Mouse (Mus musculus) intestine, postnatal 0 days (tissue): ENCODE measurements around the gene Olfr1226. TPM values are rescaled to one million over a fixed set of nuclear protein-coding genes. Genes with fewer than 3 reads are reported as not detected.
"Not testable (repeated sequence)": the region's sequence is repeated elsewhere in the genome, so short reads cannot be mapped to it uniquely, and the experiment has no call there.

Experiments used
- ATAC-seq: fragments of 200-750 bp; cut with Nextera tagmentation; 2 replicates; pipeline ENCODE4 v1.8.0; 2017; ENCODE audit warnings: mild to moderate bottlenecking, moderate TSS enrichment, moderate library complexity
- H3K27ac ChIP-seq: fragments of 300-500 bp; sonication (generic); 2 replicates; pipeline ENCODE4 v1.5.1; 2014; ENCODE audit warnings: mild to moderate bottlenecking, low read depth, low read length, moderate library complexity
- H3K27me3 ChIP-seq: fragments of 300-500 bp; sonication (generic); replicated peaks from 2 replicates; pipeline ENCODE4 v1.6.1; 2014; ENCODE audit warnings: low read length, mixed read lengths; ENCODE audit not compliant: control insufficient read depth, insufficient read depth
- H3K36me3 ChIP-seq: fragments of 300-500 bp; sonication (generic); 2 replicates; pipeline ENCODE4 v1.6.1; 2014; ENCODE audit warnings: mild to moderate bottlenecking, moderate library complexity; ENCODE audit not compliant: control insufficient read depth, insufficient read depth
- H3K4me1 ChIP-seq: fragments of 300-500 bp; sonication (generic); replicated peaks from 2 replicates; pipeline ENCODE4 v1.6.1; 2014; ENCODE audit warnings: antibody characterized with exemption, low read length, mixed read lengths; ENCODE audit not compliant: control insufficient read depth, insufficient read depth
- H3K4me2 ChIP-seq: fragments of 300-500 bp; sonication (generic); replicated peaks from 2 replicates; pipeline ENCODE4 v1.6.1; 2014; ENCODE audit warnings: low read depth, mild to moderate bottlenecking, moderate library complexity
- H3K4me3 ChIP-seq: fragments of 300-500 bp; sonication (generic); 2 replicates; pipeline ENCODE4 v1.5.1; 2014; ENCODE audit warnings: low read depth, low read length
- H3K9ac ChIP-seq: fragments of 300-500 bp; sonication (generic); 2 replicates; pipeline ENCODE4 v1.6.1; 2014; ENCODE audit warnings: mild to moderate bottlenecking, low read depth, low read length
- H3K9me3 ChIP-seq: fragments of 300-500 bp; sonication (generic); 2 replicates; pipeline ENCODE4 v1.6.1; 2016; ENCODE audit warnings: mixed run types; ENCODE audit not compliant: control insufficient read depth
- CTCF ChIP-seq: sonication (generic); IDR thresholded peaks from 2 replicates; pipeline ENCODE4 v1.5.1; 2016; ENCODE audit warnings: low read depth, mild to moderate bottlenecking, control low read depth, antibody characterized with exemption, moderate library complexity
- WGBS: fragments of 180-500 bp; shearing (Covaris S2); extraction: QIAGEN DNeasy Blood & Tissue Kit; methylation state at CpG from one replicate; pipeline ENCODE4 v1.1.7; 2014; 5-methylcytosine and 5-hydroxymethylcytosine counted together
- polyA plus RNA-seq: library from polyadenylated mRNA; unstranded; fragments of >200 nt; fragmentation: Nextera tagmentation; extraction: Ambion mirVana; gene quantifications from 2 replicates; pipeline ENCODE4 v1.2.1, GENCODE M21; 2015

Gene Olfr1226
- not detected in 2 replicates for polyA plus RNA-seq

DNA sequence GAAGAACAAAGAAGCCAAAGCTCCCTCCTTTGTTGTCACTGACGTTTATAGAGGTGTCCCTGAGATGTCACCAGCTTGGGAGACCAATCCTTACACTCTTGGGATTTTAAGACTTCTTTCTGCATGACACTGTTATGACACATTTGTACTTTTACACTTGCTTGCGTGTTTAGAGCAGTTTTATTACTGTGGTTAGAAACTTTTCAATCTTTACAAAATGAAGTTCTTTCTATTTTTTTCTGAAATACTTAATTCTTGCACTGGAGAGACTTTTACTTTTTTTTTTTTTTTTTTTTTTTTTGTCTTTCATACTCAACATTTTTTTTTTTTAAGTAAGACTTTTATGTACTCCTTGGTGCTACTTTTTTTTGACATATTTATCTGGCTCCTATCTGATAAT is at the start of gene Olfr1226:
Gene Olfr1226, minus strand, starts transcription at position 101 of the 400 bp plus-strand sequence.
- 70% methylated on average over 2 of the region's 2 CpGs for WGBS
- H3K27ac ChIP-seq = no peak within 1 kb of the TSS

DNA sequence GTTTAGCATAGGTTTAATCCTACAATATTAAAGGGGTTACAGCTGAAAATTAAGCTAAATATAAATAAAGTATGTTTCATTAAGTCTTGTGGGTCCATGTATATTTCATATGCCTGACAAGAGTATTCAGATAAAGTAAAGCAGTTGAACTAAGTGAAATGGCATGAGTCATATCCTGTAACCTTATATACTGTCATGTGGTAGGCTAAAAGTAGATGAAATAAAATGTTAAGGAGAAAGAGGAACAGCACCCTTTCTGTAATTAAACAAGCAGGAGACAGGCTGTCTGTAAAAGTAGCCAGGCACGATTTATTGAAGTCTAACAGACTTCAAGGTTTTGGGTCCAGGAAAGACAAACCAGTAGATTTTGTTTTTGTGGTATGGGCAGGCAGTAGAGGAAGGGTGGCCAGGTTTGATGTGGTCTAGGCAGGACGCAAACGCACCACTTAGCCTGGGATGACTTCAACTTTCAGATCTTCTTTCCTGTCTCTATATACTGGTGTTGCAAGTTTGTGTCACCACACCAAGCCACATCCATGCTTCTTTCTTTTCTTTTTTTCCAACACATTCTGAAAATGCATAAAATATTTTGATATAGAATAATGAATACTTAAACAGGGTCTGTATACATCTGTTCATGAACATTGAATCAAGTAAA is 3.4 kb downstream of the Olfr1226 start:
- Histone ChIP-seq H3K9me3 (no peaks in the 10 kb centered on the region), H3K9ac (no peak overlapping the region), H3K27me3 (no peaks in the 10 kb centered on the region), H3K4me1 (no peaks in the 10 kb centered on the region), H3K27ac (no peak overlapping the region), H3K4me2 (no peak overlapping the region), H3K36me3 (no peaks in the 10 kb centered on the region), H3K4me3 (no peak overlapping the region)
- 78% methylated on average over 3 of the region's 3 CpGs for WGBS
- TF ChIP-seq CTCF = no peak
- ATAC-seq = no peak

More for the DNA sequence above, at the start of gene Olfr1226:
- TF ChIP-seq CTCF = no peak
- H3K27me3 ChIP-seq = no peaks in the 10 kb centered on the region
- H3K9ac ChIP-seq = no peak within 1 kb of the TSS
- no peak within 1 kb of the TSS for H3K4me2 ChIP-seq
- no peaks in the 10 kb centered on the region for H3K9me3 ChIP-seq
- no peak within 1 kb of the TSS for H3K4me3 ChIP-seq
- no peaks in the 10 kb centered on the region for H3K36me3 ChIP-seq
- no peaks in the 10 kb centered on the region for H3K4me1 ChIP-seq
- no peak for ATAC-seq

DNA sequence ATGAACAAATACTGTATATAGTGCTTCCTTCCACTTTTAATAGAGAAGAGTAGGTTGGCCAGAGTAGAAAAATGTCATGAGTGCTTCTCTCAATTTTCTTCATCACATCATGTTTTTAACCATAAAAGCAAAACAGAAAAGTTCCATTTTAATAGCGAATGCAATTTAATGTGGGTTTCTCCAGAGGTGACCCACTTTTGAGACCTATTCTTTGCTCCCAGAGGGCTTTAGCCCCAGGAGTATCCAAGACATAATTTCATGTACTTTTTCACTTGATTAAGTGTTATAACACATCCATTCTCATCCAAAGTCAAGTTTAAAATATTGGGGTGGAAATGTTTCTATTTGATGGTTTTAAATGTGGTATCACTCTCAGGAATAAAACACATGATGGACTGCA is 25.3 kb downstream of the Olfr1226 start, which contains the start of gene Olfr1225:
Gene Olfr1225, minus strand, starts transcription at position 101 of the 400 bp plus-strand sequence.
- H3K4me2 ChIP-seq = no peak within 1 kb of the TSS
- 88% methylated on average over 1 of the region's 1 CpGs for WGBS
- H3K36me3 ChIP-seq = no peaks in the 10 kb centered on the region
- no peaks in the 10 kb centered on the region for H3K4me1 ChIP-seq
- no peak within 1 kb of the TSS for H3K4me3 ChIP-seq
- no peak within 1 kb of the TSS for H3K9ac ChIP-seq
- H3K9me3 ChIP-seq = no peaks in the 10 kb centered on the region
- H3K27ac ChIP-seq = no peak within 1 kb of the TSS
- no peaks in the 10 kb centered on the region for H3K27me3 ChIP-seq
- no peak for TF ChIP-seq CTCF
- ATAC-seq = no peak

DNA sequence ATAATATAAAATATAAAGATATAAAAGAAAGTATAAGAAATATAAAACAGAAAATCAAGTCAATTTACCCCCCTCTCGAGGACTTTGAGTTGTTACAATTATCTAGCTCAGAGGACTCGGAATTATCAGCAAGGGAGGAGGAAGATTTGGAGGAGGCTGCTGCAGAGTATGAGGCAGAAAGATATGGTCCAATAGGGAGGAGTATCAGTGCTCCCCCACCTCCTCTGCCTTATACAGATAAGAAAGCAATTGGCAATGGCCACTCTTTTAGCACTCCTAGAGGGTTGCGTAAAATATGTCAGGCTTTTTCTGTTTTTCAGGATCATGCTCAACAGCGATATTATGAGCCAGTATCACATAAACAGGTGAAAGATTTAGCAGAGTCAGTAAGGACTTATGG is 35.1 kb downstream of the Olfr1226 start:
- not testable (repeated sequence) for H3K27ac ChIP-seq, H3K9me3 ChIP-seq, H3K4me2 ChIP-seq, H3K36me3 ChIP-seq, ATAC-seq, H3K4me3 ChIP-seq, H3K9ac ChIP-seq, H3K27me3 ChIP-seq, H3K4me1 ChIP-seq
- 83% methylated on average over 4 of the region's 4 CpGs for WGBS

DNA sequence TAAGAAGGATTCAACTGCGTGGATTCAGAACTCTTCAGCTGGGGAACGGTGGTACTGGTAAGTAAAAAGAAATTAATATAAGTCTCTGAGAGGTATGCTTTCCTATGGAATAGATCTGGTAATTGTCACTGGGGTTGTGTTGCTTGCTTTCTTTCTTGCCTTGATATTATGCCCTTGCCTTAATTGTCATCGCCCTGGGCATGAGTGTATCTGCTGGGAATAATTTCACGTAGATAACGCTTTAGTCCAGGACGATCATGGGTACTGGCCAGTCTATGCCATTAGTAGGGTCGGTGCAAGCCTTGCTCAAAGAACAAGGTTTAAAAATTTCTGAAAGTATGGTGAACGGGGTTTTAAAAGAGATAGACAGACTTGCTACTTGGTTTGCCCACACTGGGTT is 35.9 kb downstream of the Olfr1226 start, which contains the start of gene Olfr1224-ps1:
Gene Olfr1224-ps1, minus strand, starts transcription at position 101 of the 400 bp plus-strand sequence.
- not testable (repeated sequence) for H3K4me2 ChIP-seq, H3K27ac ChIP-seq, H3K4me3 ChIP-seq, H3K4me1 ChIP-seq, ATAC-seq, H3K9me3 ChIP-seq, H3K27me3 ChIP-seq, H3K9ac ChIP-seq, H3K36me3 ChIP-seq
- WGBS = 94% methylated on average over 8 of the region's 8 CpGs

DNA sequence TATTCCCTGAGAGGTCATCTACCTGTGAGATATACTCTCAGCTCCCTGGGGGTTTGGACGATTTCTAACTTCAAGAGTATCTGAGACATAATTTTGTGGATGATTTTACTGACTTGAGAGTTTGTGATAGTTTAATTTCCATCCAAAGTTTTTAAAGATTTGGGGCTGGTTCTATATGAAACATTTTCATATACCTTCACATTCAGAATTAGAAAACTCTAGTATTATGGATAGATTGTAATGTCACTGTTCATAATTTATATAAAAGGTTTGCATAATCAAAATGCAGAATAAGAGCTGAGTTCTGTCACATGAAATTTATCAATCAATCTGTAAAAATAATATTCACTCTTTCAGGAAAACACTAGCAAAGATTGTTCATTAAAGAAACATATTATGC is 48.4 kb downstream of the Olfr1226 start, which contains the start of gene Olfr1223:
Gene Olfr1223, minus strand, starts transcription at position 101 of the 400 bp plus-strand sequence.
- ATAC-seq = no peak
- Histone ChIP-seq H3K36me3 (no peaks in the 10 kb centered on the region), H3K27me3 (no peaks in the 10 kb centered on the region), H3K4me1 (no peaks in the 10 kb centered on the region), H3K27ac (no peak within 1 kb of the TSS), H3K9ac (no peak within 1 kb of the TSS), H3K4me2 (no peak within 1 kb of the TSS), H3K4me3 (no peak within 1 kb of the TSS), H3K9me3 (no peaks in the 10 kb centered on the region)
- no peak for TF ChIP-seq CTCF
- 71% methylated on average over 1 of the region's 1 CpGs for WGBS

Other genes with a start within 250 kb of the Olfr1226 start
- gene Olfr1212, start 246.1 kb downstream of the Olfr1226 start, polyA plus RNA-seq = not detected in 2 replicates
- not detected in 2 replicates for gene Gm13762, start 219.8 kb downstream of the Olfr1226 start, polyA plus RNA-seq
- gene Olfr1214, start 207.4 kb downstream of the Olfr1226 start, polyA plus RNA-seq = not detected in 2 replicates
- gene Olfr1215, start 193.1 kb downstream of the Olfr1226 start, polyA plus RNA-seq = not detected in 2 replicates
- gene Olfr1216, start 181.7 kb downstream of the Olfr1226 start, polyA plus RNA-seq = not detected in 2 replicates
- gene Olfr1217, start 168.0 kb downstream of the Olfr1226 start, polyA plus RNA-seq = not detected in 2 replicates
- not detected in 2 replicates for gene Olfr1218, start 138.9 kb downstream of the Olfr1226 start, polyA plus RNA-seq
- not detected in 2 replicates for gene Olfr1219, start 116.5 kb downstream of the Olfr1226 start, polyA plus RNA-seq
- not detected in 2 replicates for gene Olfr1220, start 93.2 kb downstream of the Olfr1226 start, polyA plus RNA-seq
- gene Olfr1221, start 82.8 kb downstream of the Olfr1226 start, polyA plus RNA-seq = not detected in 2 replicates
- gene Olfr1222, start 67.0 kb downstream of the Olfr1226 start, polyA plus RNA-seq = not detected in 2 replicates
- gene Olfr1223, start 48.5 kb downstream of the Olfr1226 start, polyA plus RNA-seq = not detected in 2 replicates
- not detected in 2 replicates for gene Olfr1224-ps1, start 36.0 kb downstream of the Olfr1226 start, polyA plus RNA-seq
- not detected in 2 replicates for gene Olfr1225, start 25.4 kb downstream of the Olfr1226 start, polyA plus RNA-seq
- not detected in 2 replicates for gene Olfr1228, start 54.0 kb upstream of the Olfr1226 start, polyA plus RNA-seq
- not detected in 2 replicates for gene Olfr1229, start 88.0 kb upstream of the Olfr1226 start, polyA plus RNA-seq
- not detected in 2 replicates for gene Olfr1230, start 97.2 kb upstream of the Olfr1226 start, polyA plus RNA-seq
- not detected in 2 replicates for gene Olfr1231, start 107.0 kb upstream of the Olfr1226 start, polyA plus RNA-seq
- not detected in 2 replicates for gene Olfr1232, start 129.6 kb upstream of the Olfr1226 start, polyA plus RNA-seq
- gene Olfr1233, start 142.3 kb upstream of the Olfr1226 start, polyA plus RNA-seq = not detected in 2 replicates
- gene Olfr1234, start 164.8 kb upstream of the Olfr1226 start, polyA plus RNA-seq = not detected in 2 replicates
- gene Olfr1238, start 209.6 kb upstream of the Olfr1226 start, polyA plus RNA-seq = not detected in 2 replicates
- not detected in 2 replicates for gene Olfr1239, start 220.4 kb upstream of the Olfr1226 start, polyA plus RNA-seq
- not detected in 2 replicates for gene Olfr1240, start 243.0 kb upstream of the Olfr1226 start, polyA plus RNA-seq